Mouse (Mus musculus): ENCODE results near the gene Icam4.

DNA sequence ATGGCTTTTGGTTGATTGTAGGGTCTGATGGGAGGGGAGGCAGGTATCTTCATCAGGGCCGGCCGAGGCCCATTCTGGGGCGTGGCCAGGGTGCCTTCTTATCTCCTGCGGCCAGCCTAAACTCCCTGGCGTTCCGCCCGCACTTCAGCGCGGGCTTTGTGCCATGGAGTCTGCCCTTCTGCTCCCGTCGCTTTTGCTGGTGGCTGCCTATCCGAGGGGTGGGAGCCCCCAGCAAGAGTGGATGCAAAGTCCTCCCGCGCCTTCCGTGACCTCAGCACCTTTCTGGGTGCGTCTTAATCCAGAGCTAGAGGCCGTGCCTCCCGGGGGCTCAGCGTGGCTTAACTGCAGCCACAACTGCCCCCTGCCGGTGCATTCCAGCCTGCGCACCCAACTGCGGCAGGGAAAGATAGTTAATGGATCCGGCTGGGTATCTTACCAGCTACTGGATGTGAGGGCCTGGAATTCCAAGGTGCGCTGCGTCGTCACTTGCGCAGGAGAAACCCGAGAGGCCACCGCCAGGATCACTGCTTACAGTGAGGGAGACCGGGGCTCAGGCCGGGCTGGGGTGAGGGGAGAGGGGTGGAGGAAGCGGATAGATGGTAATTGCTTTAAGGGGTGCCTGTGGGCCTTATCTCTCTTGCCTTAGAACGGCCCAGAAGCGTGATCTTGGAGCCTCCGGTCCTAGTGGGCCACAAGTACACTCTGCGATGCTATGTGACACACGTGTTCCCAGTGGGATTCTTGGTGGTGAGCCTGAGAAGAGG is at the start of gene Icam4:
- peak; percentile 83 for TF ChIP-seq CTCF (IDR thresholded peaks at IDR 0.05; ENCODE audit: borderline replicate concordance, extremely low read depth, insufficient read depth, insufficient read length)
- no peak for TF ChIP-seq POLR2A (IDR thresholded peaks at IDR 0.05; ENCODE audit: borderline replicate concordance, extremely low read depth, insufficient read depth, insufficient read length, poor library complexity, severe bottlenecking)
